Mouse (Mus musculus): ENCODE data around the gene Lnx2.

Gene Lnx2

GRCm38 (mm10) chr5:147051500-147052308 is 24.7 kb downstream of the Lnx2 start:
- DNase-seq (ENCODE audit: low spot score in 2 of 2), result no peak

GRCm38 (mm10) chr5:147050816-147051499 is 25.4 kb downstream of the Lnx2 start:
- no peak for DNase-seq (ENCODE audit: low spot score in 2 of 2)

- DNase-seq (ENCODE audit: low spot score in 2 of 2), result no peak
These were observed 26.7 kb downstream of the Lnx2 start for GRCm38 (mm10) chr5:147049544-147050209.

- no peak for DNase-seq (ENCODE audit: low spot score in 2 of 2)
These were observed 30.5 kb downstream of the Lnx2 start for GRCm38 (mm10) chr5:147045929-147046328.

GRCm38 (mm10) chr5:147045311-147045710 is 31.1 kb downstream of the Lnx2 start:
- DNase-seq (ENCODE audit: low spot score in 2 of 2), result no peak

- DNase-seq (ENCODE audit: low spot score in 2 of 2), result no peak
These were observed 33.0 kb downstream of the Lnx2 start for GRCm38 (mm10) chr5:147043240-147043844.

GRCm38 (mm10) chr5:147041965-147042937 is 34.1 kb downstream of the Lnx2 start:
- DNase-seq (ENCODE audit: low spot score in 2 of 2), result no peak

- DNase-seq (ENCODE audit: low spot score in 2 of 2), result no peak
These were observed 37.0 kb downstream of the Lnx2 start for GRCm38 (mm10) chr5:147039394-147039793.

- no peak for DNase-seq (ENCODE audit: low spot score in 2 of 2)
These were observed 38.8 kb downstream of the Lnx2 start for GRCm38 (mm10) chr5:147037601-147038000.

- no peak for DNase-seq (ENCODE audit: low spot score in 2 of 2)
These were observed 39.7 kb downstream of the Lnx2 start for GRCm38 (mm10) chr5:147036661-147037060.

GRCm38 (mm10) chr5:147036028-147036427 is 40.4 kb downstream of the Lnx2 start:
- DNase-seq (ENCODE audit: low spot score in 2 of 2), result no peak

- DNase-seq (ENCODE audit: low spot score in 2 of 2), result no peak
These were observed 41.1 kb downstream of the Lnx2 start for GRCm38 (mm10) chr5:147035301-147035700.

GRCm38 (mm10) chr5:147034283-147034682 is 42.1 kb downstream of the Lnx2 start:
- DNase-seq (ENCODE audit: low spot score in 2 of 2), result no peak

GRCm38 (mm10) chr5:147033155-147033554 is 43.2 kb downstream of the Lnx2 start:
- DNase-seq (ENCODE audit: low spot score in 2 of 2), result no peak

- no peak for DNase-seq (ENCODE audit: low spot score in 2 of 2)
These were observed 45.1 kb downstream of the Lnx2 start for GRCm38 (mm10) chr5:147031281-147031680.

- no peak for DNase-seq (ENCODE audit: low spot score in 2 of 2)
These were observed 51.9 kb downstream of the Lnx2 start for GRCm38 (mm10) chr5:147024331-147025034.

- DNase-seq (ENCODE audit: low spot score in 2 of 2), result no peak
These were observed 53.0 kb downstream of the Lnx2 start for GRCm38 (mm10) chr5:147023245-147023970.

- no peak for DNase-seq (ENCODE audit: low spot score in 2 of 2)
These were observed 54.7 kb downstream of the Lnx2 start for GRCm38 (mm10) chr5:147021546-147022265.

- DNase-seq (ENCODE audit: low spot score in 2 of 2), result no peak
These were observed 55.8 kb downstream of the Lnx2 start for GRCm38 (mm10) chr5:147020579-147020978.
